Comparison of ENCODE assay signal across 8 mouse cellular contexts in the genomic region with DNA sequence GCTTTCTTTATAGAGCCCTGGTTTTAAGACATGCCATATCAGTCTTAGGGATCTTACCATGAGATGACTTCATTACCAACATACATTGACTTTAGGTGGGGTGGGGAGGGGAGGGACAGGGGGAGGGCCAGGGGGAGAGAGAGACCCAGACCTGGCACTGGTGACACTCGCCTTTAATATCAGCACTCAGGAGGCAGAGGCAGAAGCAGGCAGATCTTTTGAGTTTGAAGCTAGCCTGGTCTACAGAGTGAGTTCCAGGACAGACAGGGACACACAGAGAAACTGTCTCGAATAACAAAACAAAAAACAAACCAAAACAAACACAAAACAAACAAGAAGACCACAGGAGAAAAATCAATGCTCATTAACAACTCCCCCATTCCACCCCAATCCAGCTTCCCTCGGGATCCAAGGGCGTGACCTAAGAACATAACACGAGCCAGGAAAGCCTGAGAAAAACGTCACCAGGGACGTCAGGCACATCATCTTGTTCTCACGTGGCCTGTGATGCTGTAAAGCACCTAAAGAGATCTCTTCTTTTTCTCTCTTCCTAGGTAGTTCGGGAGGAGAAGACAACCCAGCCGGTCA. TPM values are rescaled to one million over a fixed set of nuclear protein-coding genes. Genes with fewer than 3 reads are reported as not detected.
A peak's percentile ranks its signal among the peaks of the same experiment; 100 is the strongest.
DNase-seq lines count a peak whose midpoint lies in the region; ATAC-seq and TF ChIP-seq lines count a peak whose summit lies in the region.

No protein-coding gene starts in this region.

- H3K27me3 ChIP-seq in heart, embryonic 10.5 days (ENCODE audit: insufficient read depth, poor library complexity, severe bottlenecking), result no peaks in the 10 kb centered on the region
- H3K27me3 ChIP-seq in E14TG2a.4 (ENCODE audit: insufficient read depth, low read length), result peaks cover 12% of the 10 kb centered on the region
- H3K27me3 ChIP-seq in forebrain, embryonic 13.5 days, result no peaks in the 10 kb centered on the region
- no peaks in the 10 kb centered on the region for H3K27me3 ChIP-seq in liver, embryonic 14.5 days (ENCODE audit: control insufficient read depth, insufficient read depth, low read length)

- TF ChIP-seq EP300 in liver, embryonic 14.5 days (IDR thresholded peaks at IDR 0.05; ENCODE audit: low read depth), result no peak

- no peak for TF ChIP-seq CTCF in E14TG2a.4 (conservative IDR thresholded peaks at IDR 0.05; ENCODE audit: low read length)
- no peak for TF ChIP-seq CTCF in liver, embryonic 14.5 days (IDR thresholded peaks at IDR 0.05; ENCODE audit: low read depth)

- peak; percentile 65 for DNase-seq in heart, embryonic 10.5 days (ENCODE audit: low spot score)
- DNase-seq in heart, adult 11 months, result no peak
- no peak for DNase-seq in liver, embryonic 14.5 days (ENCODE audit: low read depth in 3 of 3, low spot score in 3 of 3)
- DNase-seq in gastrocnemius, postnatal 25 days, result no peak
- no peak for DNase-seq in frontal cortex, postnatal 25 days (ENCODE audit: low spot score in 2 of 2)
- DNase-seq in spleen, postnatal 10 days (ENCODE audit: low spot score in 2 of 2), result no peak

- H3K4me3 ChIP-seq in heart, embryonic 10.5 days, result peak overlapping the region; percentile 87
- peak overlapping the region; percentile 90 for H3K4me3 ChIP-seq in E14TG2a.4 (replicated peaks; ENCODE audit: low read length)
- peak overlapping the region; percentile 76 for H3K4me3 ChIP-seq in forebrain, embryonic 13.5 days
- H3K4me3 ChIP-seq in liver, embryonic 14.5 days (ENCODE audit: insufficient read depth in 1 of 2, low read depth in 2 of 2, low read length in 2 of 2), result peak overlapping the region; percentile 98 to 99

- H3K27ac ChIP-seq in heart, embryonic 10.5 days, result peak overlapping the region; percentile 87; the same call in 1 of the 2 replicates
- H3K27ac ChIP-seq in forebrain, embryonic 13.5 days, result no peak overlapping the region
- H3K27ac ChIP-seq in liver, embryonic 14.5 days, result no peak overlapping the region

- ATAC-seq in forebrain, embryonic 13.5 days, result peak; percentile 36
- ATAC-seq in liver, embryonic 14.5 days (ENCODE audit: insufficient read depth), result peak; percentile 5; the same call in 1 of the 2 replicates

- WGBS in heart, embryonic 10.5 days, result 4% methylated on average over 10 of the region's 10 CpGs
- WGBS in forebrain, embryonic 13.5 days, result 2% methylated on average over 10 of the region's 10 CpGs
- 2% methylated on average over 10 of the region's 10 CpGs for WGBS in liver, embryonic 14.5 days (ENCODE audit: insufficient replicate concordance)

- H3K4me1 ChIP-seq in heart, embryonic 10.5 days, result peaks cover 14% of the 10 kb centered on the region; the same call in 1 of the 2 replicates
- peaks cover 14% of the 10 kb centered on the region for H3K4me1 ChIP-seq in E14TG2a.4 (replicated peaks; ENCODE audit: low read depth, low read length)
- peaks cover 7% of the 10 kb centered on the region for H3K4me1 ChIP-seq in forebrain, embryonic 13.5 days
- peaks cover 4 to 5% of the 10 kb centered on the region in 2 experiments; a peak in 3 of 4 replicates for H3K4me1 ChIP-seq in liver, embryonic 14.5 days (replicated peaks; ENCODE audit: control insufficient read depth in 2 of 2, insufficient read depth in 2 of 2, low read length in 1 of 2)

- peak overlapping the region; percentile 85 for H3K9ac ChIP-seq in forebrain, embryonic 13.5 days
- H3K9ac ChIP-seq in liver, embryonic 14.5 days (replicated peaks), result peak overlapping the region; percentile 68

- H3K9me3 ChIP-seq in heart, embryonic 10.5 days, result no peaks in the 10 kb centered on the region
- no peaks in the 10 kb centered on the region for H3K9me3 ChIP-seq in E14TG2a.4 (ENCODE audit: low read length)
- no peaks in the 10 kb centered on the region for H3K9me3 ChIP-seq in forebrain, embryonic 13.5 days (replicated peaks)
- H3K9me3 ChIP-seq in liver, embryonic 14.5 days (ENCODE audit: control insufficient read depth, low read length), result no peaks in the 10 kb centered on the region

- H3K36me3 ChIP-seq in heart, embryonic 10.5 days, result no peaks in the 10 kb centered on the region
- no peaks in the 10 kb centered on the region for H3K36me3 ChIP-seq in E14TG2a.4 (ENCODE audit: insufficient read depth, low read length)
- no peaks in the 10 kb centered on the region for H3K36me3 ChIP-seq in forebrain, embryonic 13.5 days (ENCODE audit: poor library complexity, severe bottlenecking)
- no peaks in the 10 kb centered on the region for H3K36me3 ChIP-seq in liver, embryonic 14.5 days (replicated peaks; ENCODE audit: control insufficient read depth, insufficient read depth, low read depth)

- H3K4me2 ChIP-seq in forebrain, embryonic 13.5 days, result peak overlapping the region; percentile 73
- peak overlapping the region; percentile 91 for H3K4me2 ChIP-seq in liver, embryonic 14.5 days (ENCODE audit: low read depth)

RNA-seq across cellular contexts. Expression of gene Slc38a9, which starts 0.5 kb away (rescaled TPM):
- polyA plus RNA-seq in heart, embryonic 10.5 days (2016; fragmentation: Nextera tagmentation; extraction: Ambion mirVana), result 11.2 and 13.9 TPM in 2 replicates
- 25.1 and 26.6 TPM in 2 replicates for polyA plus RNA-seq in forebrain, embryonic 13.5 days (2015; fragmentation: Nextera tagmentation; extraction: Ambion mirVana)
- polyA plus RNA-seq in liver, embryonic 14.5 days (2012; rRNA removed), result 9.2 and 10.9 TPM in 2 replicates
- polyA plus RNA-seq in liver, embryonic 14.5 days (2014; fragmentation: Nextera tagmentation; extraction: Ambion mirVana), result 8.3 and 9.2 TPM in 2 replicates
- total RNA-seq in gastrocnemius, postnatal 25 days (2021), result 1 to 10 TPM; 4.8 to 6.6 TPM

RNA-seq across cellular contexts. Expression of gene Ddx4, which starts 7.8 kb away (rescaled TPM):
- polyA plus RNA-seq in heart, embryonic 10.5 days (2016; fragmentation: Nextera tagmentation; extraction: Ambion mirVana), result 1.1 TPM in 2 replicates
- polyA plus RNA-seq in forebrain, embryonic 13.5 days (2015; fragmentation: Nextera tagmentation; extraction: Ambion mirVana), result 0.75 and 0.87 TPM in 2 replicates
- polyA plus RNA-seq in liver, embryonic 14.5 days (2012; rRNA removed), result 0.22 and 0.32 TPM in 2 replicates
- 0.09 and 0.21 TPM in 2 replicates for polyA plus RNA-seq in liver, embryonic 14.5 days (2014; fragmentation: Nextera tagmentation; extraction: Ambion mirVana)
- total RNA-seq in gastrocnemius, postnatal 25 days (2021), result not detected
